Mouse (Mus musculus) testis, adult 2 months (tissue): ENCODE measurements around the gene Mgme1. TPM values are rescaled to one million over a fixed set of nuclear protein-coding genes. Genes with fewer than 3 reads are reported as not detected.

Experiments
- H3K27ac ChIP-seq: fragments of 200-500 bp; 2 replicates; pipeline ENCODE4 v1.5.1; 2012; ENCODE audit warnings: low read depth, low read length; ENCODE audit not compliant: control insufficient read depth, insufficient read depth
- H3K27me3 ChIP-seq: fragments of 200-500 bp; 2 replicates; pipeline ENCODE4 v1.6.1; 2012; ENCODE audit warnings: mild to moderate bottlenecking, low read length, moderate library complexity; ENCODE audit not compliant: control insufficient read depth, insufficient read depth
- H3K36me3 ChIP-seq: fragments of 200-500 bp; 2 replicates; pipeline ENCODE4 v1.6.1; 2012; ENCODE audit warnings: mild to moderate bottlenecking, low read length; ENCODE audit not compliant: control insufficient read depth, insufficient read depth
- H3K4me1 ChIP-seq: fragments of 200-500 bp; 2 replicates; pipeline ENCODE4 v1.6.1; 2012; ENCODE audit warnings: low read length; ENCODE audit not compliant: control insufficient read depth, insufficient read depth
- H3K4me3 ChIP-seq: fragments of 200-500 bp; 2 replicates; pipeline ENCODE4 v1.5.1; 2012; ENCODE audit warnings: low read depth, mild to moderate bottlenecking, low read length, moderate library complexity, mixed read lengths; ENCODE audit not compliant: control insufficient read depth
- CTCF ChIP-seq: fragments of 200-500 bp; IDR thresholded peaks from 2 replicates; pipeline ENCODE4 v1.5.1; 2012; ENCODE audit warnings: low read depth, mild to moderate bottlenecking, inconsistent platforms, low read length, moderate library complexity; ENCODE audit not compliant: control insufficient read depth, insufficient read depth, insufficient replicate concordance
- POLR2A ChIP-seq: fragments of 200-500 bp; IDR thresholded peaks from 2 replicates; pipeline ENCODE4 v1.6.1; 2012; ENCODE audit warnings: low read depth, mild to moderate bottlenecking, inconsistent platforms, low read length, moderate library complexity; ENCODE audit not compliant: control insufficient read depth
- polyA plus RNA-seq: library from polyadenylated mRNA; depleted of rRNA; stranded (reverse); fragments of >200 nt; gene quantifications from 2 replicates; pipeline ENCODE4 v1.2.3, GENCODE M21; 2012

Gene Mgme1
- polyA plus RNA-seq, 1 experiment = 2.5 TPM

DNA sequence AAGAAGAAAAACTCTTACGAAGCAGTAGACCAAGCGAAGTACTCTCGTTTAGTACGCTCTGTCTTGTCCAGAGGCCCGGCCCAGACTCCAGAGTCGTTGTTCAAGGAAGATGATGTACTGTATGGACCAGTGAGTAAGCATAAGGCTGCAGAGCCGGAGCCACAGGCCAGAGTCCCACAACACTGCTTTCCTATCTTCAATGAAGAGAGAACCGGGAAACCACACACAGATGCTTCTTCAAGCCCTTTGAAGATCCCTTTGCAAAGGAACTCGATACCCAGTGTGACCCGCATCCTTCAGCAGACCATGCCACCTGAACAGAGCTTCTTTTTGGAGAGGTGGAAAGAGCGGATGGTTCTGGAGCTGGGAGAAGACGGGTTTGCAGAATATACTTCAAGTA, 1.6 kb downstream of the Mgme1 start:
- H3K27ac ChIP-seq = no peak overlapping the region
- H3K27me3 ChIP-seq = no peaks in the 10 kb centered on the region
- no peaks in the 10 kb centered on the region; the same call in 1 of the 2 replicates for H3K4me1 ChIP-seq
- TF ChIP-seq CTCF (no peak), POLR2A (no peak)
- no peak overlapping the region for H3K4me3 ChIP-seq
- H3K36me3 ChIP-seq = no peaks in the 10 kb centered on the region

DNA sequence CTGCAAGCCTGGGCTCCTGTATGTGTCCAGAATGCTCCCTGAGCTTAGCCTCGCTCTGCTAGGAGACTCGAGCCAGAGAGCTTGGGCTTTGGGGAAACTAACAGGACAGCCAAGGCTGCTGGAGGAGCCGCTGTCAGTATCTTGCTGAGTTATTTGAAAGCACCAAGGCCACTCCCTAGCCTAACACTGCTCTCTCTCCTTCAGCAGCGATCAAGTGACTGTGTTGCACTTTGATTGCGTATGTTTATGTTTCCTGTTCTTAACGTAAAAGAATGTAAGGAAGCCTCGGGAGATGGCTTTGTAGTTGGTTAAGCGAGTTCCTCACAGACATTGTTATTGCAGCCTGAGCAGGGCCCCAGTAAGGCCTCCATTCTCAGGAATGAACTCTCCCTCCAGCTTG, 4.3 kb downstream of the Mgme1 start:
- H3K27me3 ChIP-seq = no peaks in the 10 kb centered on the region
- H3K27ac ChIP-seq = no peak overlapping the region
- no peak overlapping the region for H3K4me3 ChIP-seq
- H3K4me1 ChIP-seq = no peaks in the 10 kb centered on the region
- H3K36me3 ChIP-seq = no peaks in the 10 kb centered on the region
- no peak for TF ChIP-seq CTCF
- no peak for TF ChIP-seq POLR2A

DNA sequence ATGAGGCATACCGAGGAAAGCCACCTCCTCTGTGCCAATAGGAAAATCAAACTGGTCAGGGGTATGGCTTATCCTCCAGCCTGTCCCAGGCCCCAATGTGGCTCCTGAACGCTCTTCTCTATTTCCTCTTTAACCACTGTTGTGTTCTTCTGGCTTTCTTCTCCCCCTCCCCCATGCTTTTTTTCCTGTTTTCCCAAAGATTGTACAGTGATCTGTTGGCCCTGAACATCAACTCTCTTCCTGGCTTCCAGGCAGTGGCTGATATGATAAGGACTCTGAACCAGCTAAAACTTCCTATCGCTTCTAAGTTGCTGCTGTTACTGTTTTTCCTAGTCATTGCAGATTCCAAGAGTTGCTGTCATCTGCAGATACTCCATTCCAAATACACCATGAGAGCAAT, 6.4 kb downstream of the Mgme1 start:
- Histone ChIP-seq H3K4me3 (no peak overlapping the region), H3K27me3 (no peaks in the 10 kb centered on the region), H3K36me3 (no peaks in the 10 kb centered on the region; the same call in 1 of the 2 replicates), H3K4me1 (no peaks in the 10 kb centered on the region), H3K27ac (no peak overlapping the region)
- TF ChIP-seq POLR2A (no peak), CTCF (no peak)

GRCm38 (mm10) chr2:144279742-144280141, 9.3 kb downstream of the Mgme1 start:
- Histone ChIP-seq H3K4me3 (no peak overlapping the region), H3K4me1 (no peaks in the 10 kb centered on the region), H3K27ac (no peak overlapping the region), H3K36me3 (no peaks in the 10 kb centered on the region; the same call in 1 of the 2 replicates), H3K27me3 (no peaks in the 10 kb centered on the region)
- TF ChIP-seq POLR2A (no peak), CTCF (no peak)

- Histone ChIP-seq H3K4me3 (no peak overlapping the region), H3K27ac (no peak overlapping the region), H3K4me1 (no peaks in the 10 kb centered on the region), H3K27me3 (no peaks in the 10 kb centered on the region), H3K36me3 (no peaks in the 10 kb centered on the region; the same call in 1 of the 2 replicates)
- TF ChIP-seq POLR2A = no peak
- TF ChIP-seq CTCF = no peak
Observed at GRCm38 (mm10) chr2:144280568-144280967, 10.1 kb downstream of the Mgme1 start.

DNA sequence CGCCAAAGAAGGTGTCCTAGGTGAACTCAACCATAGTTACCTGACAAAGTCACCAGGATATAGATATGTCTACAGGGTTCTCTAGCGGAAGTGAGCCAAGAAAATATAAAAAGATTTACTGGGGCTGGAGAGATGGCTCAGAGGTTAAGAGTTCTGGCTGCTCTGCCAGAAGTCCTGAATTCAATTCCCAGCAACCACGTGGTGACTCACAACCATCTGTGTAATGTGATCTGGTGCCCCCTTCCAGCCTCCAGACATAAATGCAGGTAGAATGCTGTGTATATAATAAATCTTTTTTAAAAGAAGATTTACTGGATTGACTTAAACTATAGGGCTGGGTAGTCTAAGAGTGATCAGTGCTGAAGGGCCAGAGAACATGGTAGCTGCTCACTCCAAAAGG, 11.0 kb downstream of the Mgme1 start:
- no peaks in the 10 kb centered on the region for H3K4me1 ChIP-seq
- no peak for TF ChIP-seq CTCF
- no peak for TF ChIP-seq POLR2A
- no peak overlapping the region for H3K4me3 ChIP-seq
- H3K27ac ChIP-seq = no peak overlapping the region
- no peaks in the 10 kb centered on the region; the same call in 1 of the 2 replicates for H3K36me3 ChIP-seq
- no peaks in the 10 kb centered on the region for H3K27me3 ChIP-seq

DNA sequence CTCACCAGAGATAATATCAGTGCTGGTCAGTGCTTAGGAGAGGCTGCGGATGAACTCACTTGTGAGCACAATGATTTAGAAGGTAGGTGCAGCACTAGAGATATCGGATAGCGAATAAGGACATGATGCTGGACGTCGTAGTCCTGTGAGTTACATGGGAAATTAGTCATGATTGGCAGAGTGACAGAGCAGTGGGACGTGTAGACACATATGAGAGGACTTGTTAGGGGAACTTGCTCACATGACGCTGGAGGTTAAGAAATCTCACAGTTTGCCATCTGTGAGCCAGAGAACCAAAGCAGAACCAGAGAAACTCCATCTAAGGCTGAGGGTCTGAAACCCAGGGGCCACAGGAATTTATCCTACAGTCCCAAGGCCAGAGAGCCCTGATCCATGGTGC, 19.9 kb downstream of the Mgme1 start:
- Histone ChIP-seq H3K27ac (no peak overlapping the region), H3K36me3 (no peaks in the 10 kb centered on the region), H3K4me1 (no peaks in the 10 kb centered on the region), H3K4me3 (no peak overlapping the region), H3K27me3 (no peaks in the 10 kb centered on the region)
- no peak for TF ChIP-seq POLR2A

DNA sequence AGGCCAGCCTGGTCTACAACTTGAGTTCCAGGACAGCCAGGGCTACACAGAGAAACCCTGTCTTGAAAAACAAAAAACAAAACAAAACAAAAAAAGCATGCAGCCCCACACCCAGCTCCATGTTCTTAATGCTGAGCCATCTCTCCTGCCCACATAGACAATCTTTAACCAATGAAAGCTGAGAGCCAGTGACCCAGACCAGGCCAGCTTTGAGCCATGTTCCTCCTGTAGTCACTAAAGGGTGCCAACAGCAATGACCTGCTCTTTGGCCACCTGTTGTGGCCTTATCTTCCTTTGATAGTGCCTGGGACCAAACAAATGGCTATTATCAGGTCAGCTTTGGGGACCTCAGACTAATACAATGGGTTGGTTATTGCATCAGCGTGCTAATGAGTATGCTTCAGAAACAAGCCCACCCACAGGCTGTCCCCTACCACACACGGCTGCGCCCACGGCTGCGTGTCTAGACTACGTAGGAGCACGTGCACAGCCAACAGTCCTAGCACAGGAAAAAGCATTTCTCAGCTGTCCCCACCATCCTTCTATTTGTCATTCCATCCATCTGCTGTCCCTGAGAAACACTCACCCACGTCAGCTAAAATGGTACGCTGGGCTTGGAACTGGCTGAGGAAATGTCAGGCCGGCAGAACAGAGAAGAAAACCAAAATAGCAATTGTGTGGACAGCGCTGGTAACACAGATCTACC, 21.3 kb downstream of the Mgme1 start:
- Histone ChIP-seq H3K36me3 (no peaks in the 10 kb centered on the region), H3K27me3 (no peaks in the 10 kb centered on the region), H3K4me3 (no peak overlapping the region), H3K4me1 (no peaks in the 10 kb centered on the region), H3K27ac (no peak overlapping the region)
- no peak for TF ChIP-seq CTCF
- no peak for TF ChIP-seq POLR2A
